25 mouse cellular contexts compared by ENCODE assay signal in genomic region chr3:154174766-154175165, GRCm38 (mm10).
DNase-seq lines count a peak whose midpoint lies in the region; ATAC-seq lines count a peak whose summit lies in the region.
"Had no signal": no experiment of that assay in that cellular context is flagged by ENCODE, and none has a peak within 500 bp of the region (broad histone marks: within the 10 kb centered on the region; RNA-seq: fewer than 3 reads in every experiment).

No protein-coding gene starts in this region.

- ATAC-seq in forebrain, embryonic 12.5 days (ENCODE audit: low FRiP score) = no peak
- ATAC-seq in intestine, embryonic 14.5 days (replicated peaks; ENCODE audit: low FRiP score, low TSS enrichment, low read depth) = no peak
- ATAC-seq in intestine, embryonic 15.5 days = no peak
- ATAC-seq: activated CD4-positive, CD25-positive, alpha-beta regulatory T cell, adult 4 months; CD4-positive, CD25-positive, alpha-beta regulatory T cell, adult 4 months; forebrain, embryonic 13.5 days; forebrain, embryonic 15.5 days; forebrain, postnatal 0 days; Patski had no signal

- peak; percentile 13 for DNase-seq in forebrain, embryonic 10.5 days (ENCODE audit: extremely low spot score, low spot score)
- peak; percentile 18 for DNase-seq in intestine, embryonic 14.5 days (ENCODE audit: low spot score)
- DNase-seq in urinary bladder, postnatal 4 days (ENCODE audit: low spot score in 2 of 2) = peak; percentile 9 to 33
- no peak for DNase-seq in urinary bladder, postnatal 25 days (ENCODE audit: low spot score)
- DNase-seq: adrenal gland, adult 8-10 months; adrenal gland, postnatal 14 days; adrenal gland, postnatal 36 days; B cell, adult 2 months; cerebellum, adult 11-12 months; cerebellum, adult 2 months; cerebellum, adult 9-10 months; cerebellum, postnatal 10 days; cerebellum, postnatal 25 days; forebrain, postnatal 0 days had no signal

- H3K9ac ChIP-seq in forebrain, embryonic 12.5 days = no peak overlapping the region
- H3K9ac ChIP-seq in intestine, embryonic 14.5 days (ENCODE audit: low read length) = no peak overlapping the region
- no peak overlapping the region for H3K9ac ChIP-seq in intestine, embryonic 15.5 days
- H3K9ac ChIP-seq: embryonic facial prominence, embryonic 12.5 days; forebrain, embryonic 13.5 days; forebrain, embryonic 15.5 days; forebrain, postnatal 0 days had no signal

- H3K9me3 ChIP-seq in forebrain, embryonic 10.5 days = no peaks in the 10 kb centered on the region
- no peaks in the 10 kb centered on the region for H3K9me3 ChIP-seq in forebrain, embryonic 12.5 days
- no peaks in the 10 kb centered on the region for H3K9me3 ChIP-seq in intestine, embryonic 14.5 days (ENCODE audit: control insufficient read depth, low read length)
- H3K9me3 ChIP-seq in intestine, embryonic 15.5 days = no peaks in the 10 kb centered on the region
- H3K9me3 ChIP-seq: embryonic facial prominence, embryonic 10.5 days; embryonic facial prominence, embryonic 12.5 days; forebrain, embryonic 13.5 days; forebrain, embryonic 15.5 days had no signal

- no peak overlapping the region for H3K4me3 ChIP-seq in forebrain, embryonic 10.5 days
- no peak overlapping the region for H3K4me3 ChIP-seq in forebrain, embryonic 12.5 days (replicated peaks)
- H3K4me3 ChIP-seq in intestine, embryonic 14.5 days (ENCODE audit: low read depth, low read length) = no peak overlapping the region
- no peak overlapping the region for H3K4me3 ChIP-seq in intestine, embryonic 15.5 days (replicated peaks)
- H3K4me3 ChIP-seq: embryonic facial prominence, embryonic 10.5 days; embryonic facial prominence, embryonic 12.5 days; forebrain, embryonic 13.5 days; forebrain, embryonic 15.5 days had no signal

- no peaks in the 10 kb centered on the region for H3K27me3 ChIP-seq in forebrain, embryonic 10.5 days (ENCODE audit: poor library complexity, severe bottlenecking)
- no peaks in the 10 kb centered on the region for H3K27me3 ChIP-seq in forebrain, embryonic 12.5 days
- H3K27me3 ChIP-seq in intestine, embryonic 14.5 days (replicated peaks; ENCODE audit: control insufficient read depth, insufficient read depth, low read length) = no peaks in the 10 kb centered on the region
- no peaks in the 10 kb centered on the region for H3K27me3 ChIP-seq in intestine, embryonic 15.5 days (replicated peaks)
- H3K27me3 ChIP-seq: CH12.LX; embryonic facial prominence, embryonic 12.5 days; forebrain, embryonic 13.5 days; forebrain, embryonic 15.5 days; Patski had no signal

- H3K27ac ChIP-seq in forebrain, embryonic 10.5 days = no peak overlapping the region
- no peak overlapping the region for H3K27ac ChIP-seq in forebrain, embryonic 12.5 days
- no peak overlapping the region for H3K27ac ChIP-seq in intestine, embryonic 14.5 days (ENCODE audit: low read depth)
- no peak overlapping the region for H3K27ac ChIP-seq in intestine, embryonic 15.5 days
- H3K27ac ChIP-seq: embryonic facial prominence, embryonic 10.5 days; embryonic facial prominence, embryonic 12.5 days; forebrain, embryonic 13.5 days; forebrain, embryonic 15.5 days had no signal

- peaks cover 33% of the 10 kb centered on the region for H3K4me1 ChIP-seq in forebrain, embryonic 10.5 days
- H3K4me1 ChIP-seq in forebrain, embryonic 12.5 days = peaks cover 23% of the 10 kb centered on the region
- H3K4me1 ChIP-seq in intestine, embryonic 14.5 days (replicated peaks; ENCODE audit: control insufficient read depth, insufficient read depth, low read length) = no peaks in the 10 kb centered on the region
- H3K4me1 ChIP-seq in intestine, embryonic 15.5 days (replicated peaks) = no peaks in the 10 kb centered on the region

- 88% methylated on average over 7 of the region's 7 CpGs for WGBS in forebrain, embryonic 10.5 days
- 82% methylated on average over 7 of the region's 7 CpGs for WGBS in forebrain, embryonic 12.5 days
- 92% methylated on average over 7 of the region's 7 CpGs for WGBS in intestine, embryonic 14.5 days
- 80% methylated on average over 7 of the region's 7 CpGs for WGBS in intestine, embryonic 15.5 days

- no peaks in the 10 kb centered on the region for H3K36me3 ChIP-seq in forebrain, embryonic 10.5 days (replicated peaks)
- no peaks in the 10 kb centered on the region for H3K36me3 ChIP-seq in forebrain, embryonic 12.5 days (replicated peaks)
- no peaks in the 10 kb centered on the region for H3K36me3 ChIP-seq in intestine, embryonic 14.5 days (ENCODE audit: control insufficient read depth, insufficient read depth, low read length)
- H3K36me3 ChIP-seq in intestine, embryonic 15.5 days = no peaks in the 10 kb centered on the region
- H3K36me3 ChIP-seq: embryonic facial prominence, embryonic 10.5 days; embryonic facial prominence, embryonic 12.5 days; forebrain, embryonic 15.5 days; G1E had no signal

- H3K4me2 ChIP-seq in forebrain, embryonic 12.5 days = no peak overlapping the region
- H3K4me2 ChIP-seq in intestine, embryonic 14.5 days (ENCODE audit: low read length) = no peak overlapping the region
- H3K4me2 ChIP-seq in intestine, embryonic 15.5 days (replicated peaks) = no peak overlapping the region
- H3K4me2 ChIP-seq: embryonic facial prominence, embryonic 12.5 days; forebrain, embryonic 13.5 days; forebrain, embryonic 15.5 days had no signal
